Mouse (Mus musculus) neural tube, embryonic 13.5 days (tissue): Measurements from ENCODE around the gene Nol12. TPM values are rescaled to one million over a fixed set of nuclear protein-coding genes. Genes with fewer than 3 reads are reported as not detected.

ENCODE experiments used
- ATAC-seq: fragments of 200-750 bp; cut with Nextera tagmentation; 2 replicates; pipeline ENCODE4 v1.8.0; 2017; ENCODE audit warnings: low read depth, mild to moderate bottlenecking, moderate TSS enrichment, moderate library complexity
- H3K27ac ChIP-seq: fragments of 300-500 bp; sonication (generic); replicated peaks from 2 replicates; pipeline ENCODE4 v1.5.1; 2015; ENCODE audit warnings: moderate library complexity, mild to moderate bottlenecking, inconsistent platforms
- H3K27me3 ChIP-seq: fragments of 300-500 bp; sonication (generic); 2 replicates; pipeline ENCODE4 v1.6.1; 2015; ENCODE audit warnings: mild to moderate bottlenecking, inconsistent platforms
- H3K36me3 ChIP-seq: fragments of 300-500 bp; sonication (generic); 2 replicates; pipeline ENCODE4 v1.6.1; 2015; ENCODE audit warnings: mild to moderate bottlenecking, inconsistent platforms
- H3K4me1 ChIP-seq: fragments of 300-500 bp; sonication (generic); replicated peaks from 2 replicates; pipeline ENCODE4 v1.6.1; 2015; ENCODE audit warnings: inconsistent platforms
- H3K4me2 ChIP-seq: fragments of 300-500 bp; sonication (generic); 2 replicates; pipeline ENCODE4 v1.6.1; 2015; ENCODE audit warnings: inconsistent platforms, mild to moderate bottlenecking, moderate library complexity
- H3K4me3 ChIP-seq: fragments of 300-500 bp; sonication (generic); 2 replicates; pipeline ENCODE4 v1.5.1; 2015; ENCODE audit warnings: mild to moderate bottlenecking, inconsistent platforms
- H3K9ac ChIP-seq: fragments of 300-500 bp; sonication (generic); 2 replicates; pipeline ENCODE4 v1.6.1; 2015; ENCODE audit warnings: moderate library complexity, mild to moderate bottlenecking, inconsistent platforms
- H3K9me3 ChIP-seq: fragments of 300-500 bp; sonication (generic); 2 replicates; pipeline ENCODE4 v1.6.1; 2016; ENCODE audit warnings: inconsistent platforms
- WGBS: fragments of 180-500 bp; shearing (Covaris S2); methylation state at CpG from one replicate; pipeline ENCODE4 v1.1.7; 2015; 5-methylcytosine and 5-hydroxymethylcytosine counted together
- polyA plus RNA-seq: library from polyadenylated mRNA; unstranded; fragments of >200 nt; fragmentation: Nextera tagmentation; extraction: Ambion mirVana; gene quantifications from 2 replicates; pipeline ENCODE4 v1.2.1, GENCODE M21; 2015

The Nol12 gene
- polyA plus RNA-seq, 1 experiment from 2014 or later: 57.1 TPM

DNA sequence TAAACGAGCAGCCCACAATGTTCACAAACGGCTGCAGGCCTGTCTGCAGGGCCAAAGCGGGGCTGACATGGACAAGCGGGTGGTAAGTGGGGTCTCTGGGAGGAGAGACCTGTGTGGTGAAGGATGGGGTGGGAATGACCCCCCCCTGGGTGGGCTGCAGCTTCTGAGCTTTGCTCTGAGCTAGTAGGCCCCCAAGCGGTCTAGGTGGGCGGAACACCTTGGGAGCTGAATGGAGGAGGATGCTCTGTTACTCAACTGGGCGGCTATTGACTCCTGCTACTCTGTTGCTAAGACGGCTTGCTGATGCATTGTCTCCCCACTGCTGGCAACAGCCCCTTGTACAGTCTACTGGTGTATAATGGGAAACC is 33.3 kb upstream of the Nol12 start:
- Histone ChIP-seq H3K27me3 (peaks cover 35% of the 10 kb centered on the region), H3K36me3 (no peaks in the 10 kb centered on the region), H3K27ac (no peak overlapping the region), H3K4me2 (peak overlapping the region; percentile 90; the same call in 1 of the 2 replicates), H3K4me3 (0 out of 2 replicates have a peak overlapping the region, but pooled peaks have one; percentile 51), H3K9me3 (no peaks in the 10 kb centered on the region), H3K9ac (no peak overlapping the region), H3K4me1 (peaks cover 25% of the 10 kb centered on the region)
- ATAC-seq: no peak
- 33% methylated on average over 8 of the region's 8 CpGs for WGBS

GRCm38 (mm10) chr15:78903243-78903642 is 31.5 kb upstream of the Nol12 start:
- Histone ChIP-seq H3K36me3 (no peaks in the 10 kb centered on the region), H3K27ac (no peak overlapping the region), H3K4me3 (no peak overlapping the region), H3K4me2 (no peak overlapping the region), H3K9ac (no peak overlapping the region), H3K27me3 (peaks cover 35% of the 10 kb centered on the region), H3K9me3 (no peaks in the 10 kb centered on the region), H3K4me1 (peaks cover 25% of the 10 kb centered on the region)
- no peak for ATAC-seq
- WGBS: 15% methylated on average over 2 of the region's 2 CpGs

- Histone ChIP-seq H3K36me3 (no peaks in the 10 kb centered on the region), H3K4me2 (no peak overlapping the region), H3K27me3 (no peaks in the 10 kb centered on the region), H3K9ac (no peak overlapping the region), H3K27ac (no peak overlapping the region), H3K4me1 (peaks cover 5% of the 10 kb centered on the region; the same call in 1 of the 2 replicates), H3K9me3 (no peaks in the 10 kb centered on the region), H3K4me3 (no peak overlapping the region)
- no peak for ATAC-seq
- WGBS: 83% methylated on average over 7 of the region's 7 CpGs
Measured at GRCm38 (mm10) chr15:78908399-78908798, 26.3 kb upstream of the Nol12 start.

DNA sequence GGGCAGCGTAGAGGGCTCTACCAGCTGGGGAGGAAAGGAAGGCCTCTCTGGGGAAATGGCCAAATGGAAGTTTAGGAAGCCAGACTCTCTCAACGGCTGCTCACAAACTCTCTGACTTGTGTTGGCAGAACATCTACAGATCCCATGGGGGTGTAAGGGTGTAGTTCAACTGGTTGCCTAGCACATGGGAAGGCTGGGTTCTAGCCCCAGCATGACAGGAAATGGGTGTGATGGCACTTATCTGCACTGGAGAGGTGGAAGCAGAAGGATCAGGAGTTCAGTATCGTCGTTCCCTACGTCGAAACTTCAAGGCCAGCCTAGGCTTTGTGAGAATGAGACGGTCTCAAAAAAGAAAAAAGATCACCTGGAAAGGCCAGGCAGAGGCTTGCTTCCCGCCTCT is 25.8 kb upstream of the Nol12 start:
- ATAC-seq: no peak
- Histone ChIP-seq H3K9ac (no peak overlapping the region), H3K27me3 (no peaks in the 10 kb centered on the region), H3K4me2 (no peak overlapping the region), H3K4me1 (peaks cover 5% of the 10 kb centered on the region; the same call in 1 of the 2 replicates), H3K9me3 (no peaks in the 10 kb centered on the region), H3K4me3 (no peak overlapping the region), H3K36me3 (no peaks in the 10 kb centered on the region), H3K27ac (no peak overlapping the region)
- 88% methylated on average over 8 of the region's 8 CpGs for WGBS

- WGBS: 34% methylated on average over 9 of the region's 9 CpGs
Measured at GRCm38 (mm10) chr15:78912040-78912439, 22.7 kb upstream of the Nol12 start.

DNA sequence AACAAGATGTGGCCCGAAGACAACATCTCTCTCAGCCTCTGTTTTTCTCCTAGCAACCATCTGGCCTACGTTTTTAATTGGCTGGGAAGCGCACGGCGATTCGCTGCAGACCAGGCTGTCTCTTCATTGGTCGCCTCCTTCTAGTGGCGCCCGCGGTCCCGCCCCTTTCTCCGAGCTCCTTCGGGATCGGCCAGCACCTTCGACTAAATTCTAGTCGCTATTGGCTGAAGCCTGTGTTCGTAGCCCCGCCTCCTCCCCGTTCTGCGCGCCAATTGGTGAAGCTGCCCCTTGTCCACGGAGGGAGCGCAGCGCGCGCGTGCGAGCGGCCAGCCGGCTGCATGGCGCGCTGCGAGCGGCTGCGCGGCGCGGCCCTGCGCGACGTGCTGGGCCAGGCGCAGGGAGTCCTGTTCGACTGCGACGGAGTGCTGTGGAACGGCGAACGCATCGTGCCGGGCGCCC is 21.1 kb upstream of the Nol12 start, which contains the start of gene Pdxp:
Gene Pdxp (plus strand): TSS at position 288 of the 459 bp plus-strand sequence.
- H3K4me1 ChIP-seq: peaks cover 41% of the 10 kb centered on the region
- H3K9ac ChIP-seq: peak within 1 kb of the TSS; percentile 89
- peak within 1 kb of the TSS; percentile 96 for H3K27ac ChIP-seq
- ATAC-seq: peak; percentile 93
- H3K27me3 ChIP-seq: no peaks in the 10 kb centered on the region
- H3K9me3 ChIP-seq: no peaks in the 10 kb centered on the region
- under 1% methylated on average over 51 of the region's 51 CpGs for WGBS
- H3K36me3 ChIP-seq: peaks cover 5% of the 10 kb centered on the region
- H3K4me2 ChIP-seq: peak within 1 kb of the TSS; percentile 77
- H3K4me3 ChIP-seq: peak within 1 kb of the TSS; percentile 72

More at GRCm38 (mm10) chr15:78912040-78912439, 22.7 kb upstream of the Nol12 start:
- Histone ChIP-seq H3K4me1 (peaks cover 30% of the 10 kb centered on the region), H3K27me3 (no peaks in the 10 kb centered on the region), H3K27ac (no peak overlapping the region), H3K4me3 (no peak overlapping the region), H3K36me3 (no peaks in the 10 kb centered on the region), H3K9ac (no peak overlapping the region), H3K9me3 (no peaks in the 10 kb centered on the region), H3K4me2 (no peak overlapping the region)
- ATAC-seq: no peak

- ATAC-seq: peak; percentile 76
- WGBS: under 1% methylated on average over 87 of the region's 87 CpGs
- H3K4me2 ChIP-seq: peak overlapping the region; percentile 77
- H3K27ac ChIP-seq: peak overlapping the region; percentile 96
- H3K27me3 ChIP-seq: no peaks in the 10 kb centered on the region
- no peaks in the 10 kb centered on the region for H3K9me3 ChIP-seq
- peak overlapping the region; percentile 89 for H3K9ac ChIP-seq
- H3K4me1 ChIP-seq: peaks cover 41% of the 10 kb centered on the region
- peaks cover 10% of the 10 kb centered on the region for H3K36me3 ChIP-seq
- H3K4me3 ChIP-seq: peak overlapping the region; percentile 72
Measured at GRCm38 (mm10) chr15:78914091-78914822, 20.5 kb upstream of the Nol12 start.

DNA sequence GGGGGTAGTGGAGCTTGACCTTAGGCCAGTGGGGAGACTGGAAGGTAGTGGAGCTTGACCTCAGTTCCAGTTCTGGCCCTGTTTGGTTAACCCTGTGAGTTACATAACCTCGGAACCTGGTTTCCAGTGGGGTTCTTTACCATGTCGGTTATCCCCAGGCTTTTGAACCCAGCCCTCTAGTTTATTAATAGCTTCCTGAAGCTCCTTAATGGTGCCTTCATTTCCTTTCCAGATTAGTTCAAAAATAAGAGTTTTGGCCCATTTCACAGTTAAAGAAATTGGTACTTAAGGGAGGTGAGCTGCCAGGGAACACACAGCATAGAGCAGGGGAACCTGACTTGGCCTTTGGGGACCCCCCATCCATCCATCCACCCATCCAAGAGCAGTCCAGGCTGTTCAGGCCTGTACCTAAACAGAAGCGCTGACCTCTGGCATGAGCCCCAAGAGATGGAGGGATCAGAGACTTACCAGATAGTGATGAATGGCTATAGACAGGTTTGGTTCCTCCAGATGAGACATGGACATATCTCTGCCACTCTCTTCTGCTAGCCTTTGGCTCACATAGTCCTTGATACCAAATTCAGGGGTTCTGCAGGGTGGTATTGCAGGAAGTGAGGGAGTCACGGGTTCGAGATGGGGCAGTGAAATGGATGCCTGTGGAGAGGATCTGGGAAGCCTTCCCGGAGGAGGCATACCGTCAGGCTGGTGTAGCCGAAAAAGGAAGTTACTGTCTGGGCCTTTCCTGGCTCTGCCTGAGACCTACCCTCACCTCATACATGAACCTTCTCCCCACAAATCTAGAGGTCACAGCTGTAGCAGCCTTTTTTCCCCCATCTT is 19.7 kb upstream of the Nol12 start:
- H3K27ac ChIP-seq: peak overlapping the region; percentile 96
- peak overlapping the region; percentile 77 for H3K4me2 ChIP-seq
- no peaks in the 10 kb centered on the region for H3K27me3 ChIP-seq
- H3K9ac ChIP-seq: peak overlapping the region; percentile 89
- peaks cover 17% of the 10 kb centered on the region for H3K36me3 ChIP-seq
- H3K4me3 ChIP-seq: peak overlapping the region; percentile 72
- no peak for ATAC-seq
- 43% methylated on average over 8 of the region's 8 CpGs for WGBS
- no peaks in the 10 kb centered on the region for H3K9me3 ChIP-seq
- peaks cover 41% of the 10 kb centered on the region for H3K4me1 ChIP-seq

GRCm38 (mm10) chr15:78915660-78916017 is 19.1 kb upstream of the Nol12 start:
- 5% methylated on average over 8 of the region's 8 CpGs for WGBS
- Histone ChIP-seq H3K27me3 (no peaks in the 10 kb centered on the region), H3K9ac (peak overlapping the region; percentile 89), H3K27ac (peak overlapping the region; percentile 81), H3K4me3 (peak overlapping the region; percentile 72), H3K4me1 (peaks cover 41% of the 10 kb centered on the region), H3K4me2 (peak overlapping the region; percentile 77), H3K9me3 (no peaks in the 10 kb centered on the region), H3K36me3 (peaks cover 17% of the 10 kb centered on the region)
- ATAC-seq: peak; percentile 10; the same call in 1 of the 2 replicates

- peak; percentile 1; the same call in 1 of the 2 replicates for ATAC-seq
- H3K36me3 ChIP-seq: peaks cover 17% of the 10 kb centered on the region
- no peaks in the 10 kb centered on the region for H3K9me3 ChIP-seq
- 34% methylated on average over 12 of the region's 12 CpGs for WGBS
- peak overlapping the region; percentile 81 for H3K27ac ChIP-seq
- peak overlapping the region; percentile 89 for H3K9ac ChIP-seq
- no peaks in the 10 kb centered on the region for H3K27me3 ChIP-seq
- H3K4me3 ChIP-seq: peak overlapping the region; percentile 72
- H3K4me2 ChIP-seq: peak overlapping the region; percentile 77
- peaks cover 41% of the 10 kb centered on the region for H3K4me1 ChIP-seq
Measured at GRCm38 (mm10) chr15:78916052-78916826, 18.5 kb upstream of the Nol12 start.

- no peak for ATAC-seq
- Histone ChIP-seq H3K4me2 (no peak overlapping the region), H3K9ac (no peak overlapping the region), H3K27ac (no peak overlapping the region), H3K4me1 (peaks cover 39% of the 10 kb centered on the region), H3K9me3 (no peaks in the 10 kb centered on the region), H3K4me3 (no peak overlapping the region), H3K27me3 (no peaks in the 10 kb centered on the region), H3K36me3 (peaks cover 17% of the 10 kb centered on the region)
- 92% methylated on average over 23 of the region's 23 CpGs for WGBS
Measured at GRCm38 (mm10) chr15:78918126-78918525, 16.6 kb upstream of the Nol12 start.
